Mouse (Mus musculus) heart, embryonic 13.5 days (tissue): ENCODE results near the gene Sdhaf2. TPM values are rescaled to one million over a fixed set of nuclear protein-coding genes. Genes with fewer than 3 reads are reported as not detected.

Experiments used
- ATAC-seq: fragments of 200-750 bp; cut with Nextera tagmentation; 2 replicates; pipeline ENCODE4 v1.8.0; 2017; ENCODE audit warnings: moderate TSS enrichment; ENCODE audit not compliant: insufficient number of reproducible peaks, low FRiP score, low TSS enrichment; ENCODE audit errors: extremely low read depth
- H3K27ac ChIP-seq: fragments of 300-500 bp; sonication (generic); replicated peaks from 2 replicates; pipeline ENCODE4 v1.5.1; 2015; ENCODE audit warnings: moderate library complexity, mild to moderate bottlenecking, inconsistent platforms
- H3K27me3 ChIP-seq: fragments of 300-500 bp; sonication (generic); replicated peaks from 2 replicates; pipeline ENCODE4 v1.6.1; 2015; ENCODE audit warnings: mild to moderate bottlenecking, inconsistent platforms
- H3K36me3 ChIP-seq: fragments of 300-500 bp; sonication (generic); 2 replicates; pipeline ENCODE4 v1.6.1; 2015; ENCODE audit warnings: mild to moderate bottlenecking, inconsistent platforms
- H3K4me1 ChIP-seq: fragments of 300-500 bp; sonication (generic); 2 replicates; pipeline ENCODE4 v1.6.1; 2015; ENCODE audit warnings: inconsistent platforms
- H3K4me2 ChIP-seq: fragments of 300-500 bp; sonication (generic); 2 replicates; pipeline ENCODE4 v1.6.1; 2015; ENCODE audit warnings: inconsistent platforms, mild to moderate bottlenecking, moderate library complexity
- H3K4me3 ChIP-seq: fragments of 300-500 bp; sonication (generic); 2 replicates; pipeline ENCODE4 v1.5.1; 2015; ENCODE audit warnings: moderate library complexity, mild to moderate bottlenecking, inconsistent platforms
- H3K9ac ChIP-seq: fragments of 300-500 bp; sonication (generic); 2 replicates; pipeline ENCODE4 v1.6.1; 2015; ENCODE audit warnings: inconsistent platforms, mild to moderate bottlenecking, moderate library complexity
- H3K9me3 ChIP-seq: fragments of 300-500 bp; sonication (generic); 2 replicates; pipeline ENCODE4 v1.6.1; 2016; ENCODE audit warnings: inconsistent platforms
- WGBS: fragments of 180-500 bp; shearing (Covaris S2); methylation state at CpG from one replicate; pipeline ENCODE4 v1.1.7; 2015; ENCODE audit warnings: mixed read lengths; 5-methylcytosine and 5-hydroxymethylcytosine counted together
- polyA plus RNA-seq: library from polyadenylated mRNA; unstranded; fragments of >200 nt; fragmentation: Nextera tagmentation; extraction: Ambion mirVana; gene quantifications from 2 replicates; pipeline ENCODE4 v1.2.1, GENCODE M21; 2015

Sdhaf2 gene
- polyA plus RNA-seq, 1 experiment from 2014 or later = 52.4 TPM

DNA sequence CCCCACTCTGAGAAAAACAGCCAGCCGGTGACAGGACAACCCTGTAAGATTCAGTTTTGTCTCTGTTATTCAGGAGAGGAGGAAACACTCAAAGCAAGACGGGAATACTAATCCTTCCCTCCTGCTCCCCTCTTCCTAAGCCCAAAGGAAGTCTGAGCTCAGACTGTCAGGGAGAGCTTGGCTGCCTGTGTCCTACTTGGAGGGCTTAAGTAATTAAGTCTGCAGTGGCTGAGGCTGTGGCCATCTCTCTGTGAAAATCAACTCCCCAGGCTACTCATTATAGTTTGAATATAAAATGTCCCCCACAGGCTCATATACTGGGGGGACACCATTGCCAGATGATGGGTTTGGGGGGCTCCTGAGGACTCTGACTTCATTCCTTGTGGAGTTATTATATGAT, 29.0 kb downstream of the Sdhaf2 start:
- H3K9me3 ChIP-seq = no peaks in the 10 kb centered on the region
- no peak overlapping the region for H3K27ac ChIP-seq
- no peak for ATAC-seq
- H3K4me1 ChIP-seq = peaks cover 15% of the 10 kb centered on the region
- H3K36me3 ChIP-seq = peaks cover 39% of the 10 kb centered on the region
- H3K27me3 ChIP-seq = peaks cover 12% of the 10 kb centered on the region
- no peak overlapping the region for H3K4me3 ChIP-seq
- H3K9ac ChIP-seq = no peak overlapping the region
- 53% methylated on average over 2 of the region's 2 CpGs for WGBS
- H3K4me2 ChIP-seq = no peak overlapping the region

DNA sequence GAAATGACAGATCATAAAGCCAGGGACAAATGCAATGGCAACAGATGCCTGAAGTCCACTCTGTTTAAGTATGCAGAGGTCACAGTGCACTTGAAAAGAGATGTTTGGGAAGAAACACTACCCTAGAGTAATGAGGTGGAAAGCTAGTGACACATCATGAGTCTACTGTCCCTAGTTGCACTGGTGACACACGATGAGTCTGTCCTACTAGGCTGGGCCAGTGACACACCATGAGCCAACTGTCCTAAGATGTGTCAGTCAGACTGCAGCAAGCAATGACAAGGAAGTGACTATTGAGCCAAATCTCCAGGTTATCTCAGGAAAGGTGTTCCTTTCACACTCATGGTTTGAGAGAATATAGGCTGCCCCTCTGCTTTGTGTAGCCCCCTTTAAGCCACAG, 30.3 kb downstream of the Sdhaf2 start:
- H3K27ac ChIP-seq = no peak overlapping the region
- peaks cover 16% of the 10 kb centered on the region for H3K4me1 ChIP-seq
- no peak overlapping the region for H3K4me3 ChIP-seq
- peaks cover 26% of the 10 kb centered on the region for H3K36me3 ChIP-seq
- no peak for ATAC-seq
- 85% methylated on average over 1 of the region's 1 CpGs for WGBS
- H3K9ac ChIP-seq = no peak overlapping the region
- peaks cover 25% of the 10 kb centered on the region for H3K27me3 ChIP-seq
- H3K9me3 ChIP-seq = no peaks in the 10 kb centered on the region
- H3K4me2 ChIP-seq = no peak overlapping the region

DNA sequence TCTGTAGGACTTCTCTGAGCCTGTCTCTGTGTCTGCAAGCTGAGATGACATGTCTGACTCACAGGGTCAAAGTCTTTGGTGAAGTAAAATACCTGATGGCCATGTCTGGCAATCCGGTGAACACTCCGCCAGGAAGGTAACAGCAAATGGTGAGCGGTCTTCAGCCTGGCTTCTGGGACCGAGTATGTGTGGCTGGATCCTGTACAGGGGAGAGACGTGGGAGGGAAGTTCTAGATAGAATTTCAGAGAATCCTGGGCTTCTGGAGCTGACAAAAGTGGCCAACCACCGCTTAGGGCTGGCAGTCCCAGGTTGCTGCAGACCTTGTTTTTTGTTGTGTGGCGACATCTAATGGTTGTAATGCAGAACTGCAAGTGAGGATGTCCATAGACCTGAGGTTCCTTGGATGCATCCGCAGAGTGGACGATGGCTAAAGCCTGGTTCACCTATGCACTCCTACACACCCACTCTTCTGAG, 39.6 kb downstream of the Sdhaf2 start:
- no peak; the same call in 1 of the 2 replicates for ATAC-seq
- 20% methylated on average over 9 of the region's 9 CpGs for WGBS
- H3K27me3 ChIP-seq = peaks cover 78% of the 10 kb centered on the region

DNA sequence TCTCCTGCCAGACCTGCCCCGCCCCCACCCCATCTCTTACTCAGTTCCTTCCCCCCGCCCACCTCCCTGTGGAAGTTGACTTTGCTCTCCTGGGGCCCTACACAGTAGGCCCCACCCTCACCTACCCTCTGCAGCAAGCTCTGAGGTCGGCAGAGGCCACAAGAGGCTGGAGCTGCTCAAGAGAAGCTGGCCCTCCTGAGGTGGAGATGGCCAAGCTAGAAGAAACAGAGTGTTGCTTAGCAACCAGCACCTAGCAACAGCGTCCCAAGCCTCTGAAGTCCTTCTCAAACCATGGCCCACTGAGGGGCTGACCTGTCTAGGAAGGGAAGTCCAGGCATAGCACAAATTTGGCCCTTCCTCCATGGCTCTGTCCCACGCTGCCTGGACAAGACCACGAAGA, 43.2 kb downstream of the Sdhaf2 start, which contains the start of gene Ppp1r32:
TSS of gene Ppp1r32 (minus strand) at position 226 of the 400 bp plus-strand sequence.
- H3K36me3 ChIP-seq = no peaks in the 10 kb centered on the region
- no peak within 1 kb of the TSS for H3K9ac ChIP-seq
- no peak within 1 kb of the TSS for H3K4me3 ChIP-seq
- peaks cover 75% of the 10 kb centered on the region for H3K27me3 ChIP-seq
- H3K27ac ChIP-seq = no peak within 1 kb of the TSS
- H3K4me2 ChIP-seq = no peak within 1 kb of the TSS
- H3K9me3 ChIP-seq = no peaks in the 10 kb centered on the region
- no peak for ATAC-seq
- WGBS = 18% methylated on average over 6 of the region's 6 CpGs
- H3K4me1 ChIP-seq = peaks cover 18% of the 10 kb centered on the region

More for the DNA sequence above, 39.6 kb downstream of the Sdhaf2 start:
- Histone ChIP-seq H3K36me3 (no peaks in the 10 kb centered on the region), H3K4me3 (no peak overlapping the region), H3K4me1 (peaks cover 18% of the 10 kb centered on the region), H3K4me2 (no peak overlapping the region), H3K27ac (no peak overlapping the region), H3K9ac (no peak overlapping the region), H3K9me3 (no peaks in the 10 kb centered on the region)

DNA sequence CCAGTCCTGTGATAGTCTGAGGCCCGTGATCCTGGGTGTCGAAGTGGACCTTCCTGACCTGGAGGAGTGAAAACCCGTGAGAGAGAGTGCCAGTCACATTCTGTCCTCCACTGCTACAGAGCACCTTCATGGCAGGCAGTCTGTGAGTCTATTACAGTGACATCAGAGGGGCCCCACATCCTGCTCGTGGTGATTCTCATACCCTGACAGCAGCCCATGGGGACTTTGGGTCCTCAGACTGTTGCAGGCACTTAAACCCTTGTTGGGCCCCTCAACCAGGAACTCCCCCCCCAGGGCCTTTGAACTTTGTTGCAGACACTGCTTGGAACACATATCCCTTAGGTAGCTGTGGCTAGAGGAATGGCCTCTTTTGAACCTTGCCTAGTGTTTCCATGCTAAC, 46.4 kb downstream of the Sdhaf2 start:
- Histone ChIP-seq H3K27ac (no peak overlapping the region), H3K9me3 (no peaks in the 10 kb centered on the region), H3K9ac (no peak overlapping the region), H3K4me1 (peaks cover 15% of the 10 kb centered on the region), H3K4me3 (no peak overlapping the region), H3K4me2 (no peak overlapping the region), H3K27me3 (peaks cover 77% of the 10 kb centered on the region), H3K36me3 (no peaks in the 10 kb centered on the region)
- no peak for ATAC-seq
- 39% methylated on average over 4 of the region's 4 CpGs for WGBS

DNA sequence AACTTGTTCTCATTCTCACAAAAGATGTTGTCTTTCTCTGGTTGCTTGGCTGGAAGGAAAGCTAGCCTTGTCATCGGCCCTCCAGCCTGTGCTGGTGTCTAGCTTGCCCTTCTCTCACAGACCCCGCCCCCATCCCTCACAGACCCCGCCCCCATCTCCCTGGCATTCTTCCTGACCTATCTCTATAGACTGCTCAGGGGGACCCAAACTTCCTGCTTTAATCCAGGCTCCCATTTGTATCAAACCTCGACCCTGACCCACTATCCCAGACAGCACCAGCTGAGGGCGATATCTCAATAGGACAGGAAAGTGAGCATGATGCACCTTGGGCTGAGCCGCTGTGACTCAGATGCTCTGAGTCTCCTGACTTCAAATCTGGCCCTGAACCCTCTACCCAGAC, 52.2 kb downstream of the Sdhaf2 start:
- Histone ChIP-seq H3K4me1 (peaks cover 7% of the 10 kb centered on the region), H3K27me3 (peaks cover 78% of the 10 kb centered on the region), H3K9ac (no peak overlapping the region), H3K4me3 (no peak overlapping the region), H3K36me3 (no peaks in the 10 kb centered on the region), H3K4me2 (no peak overlapping the region), H3K9me3 (no peaks in the 10 kb centered on the region), H3K27ac (no peak overlapping the region)
- WGBS = 16% methylated on average over 6 of the region's 6 CpGs
- no peak for ATAC-seq

DNA sequence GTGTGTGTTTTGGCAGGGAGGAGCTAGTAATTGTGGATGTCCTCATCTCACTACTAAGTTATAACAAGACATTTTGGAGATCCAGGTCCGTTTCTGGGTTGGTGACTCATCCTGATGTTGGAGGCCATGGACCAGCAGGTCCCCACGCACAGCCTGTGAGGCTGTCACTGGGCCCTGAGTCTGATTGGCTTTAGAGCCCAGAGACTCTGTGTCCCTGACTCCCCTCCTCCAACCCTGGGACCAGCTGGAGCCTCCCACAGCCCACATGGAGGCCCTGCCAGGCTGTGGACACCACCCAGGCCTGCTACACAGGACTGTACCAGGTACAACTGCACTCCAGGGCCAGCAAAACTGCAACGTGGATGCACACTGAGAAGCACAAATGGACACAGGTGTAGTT, 53.0 kb downstream of the Sdhaf2 start:
- Histone ChIP-seq H3K9me3 (no peaks in the 10 kb centered on the region), H3K4me1 (peaks cover 7% of the 10 kb centered on the region), H3K9ac (no peak overlapping the region), H3K36me3 (no peaks in the 10 kb centered on the region), H3K27ac (no peak overlapping the region), H3K4me3 (no peak overlapping the region), H3K27me3 (peaks cover 72% of the 10 kb centered on the region), H3K4me2 (no peak overlapping the region)
- ATAC-seq = no peak
- WGBS = 73% methylated on average over 3 of the region's 3 CpGs

DNA sequence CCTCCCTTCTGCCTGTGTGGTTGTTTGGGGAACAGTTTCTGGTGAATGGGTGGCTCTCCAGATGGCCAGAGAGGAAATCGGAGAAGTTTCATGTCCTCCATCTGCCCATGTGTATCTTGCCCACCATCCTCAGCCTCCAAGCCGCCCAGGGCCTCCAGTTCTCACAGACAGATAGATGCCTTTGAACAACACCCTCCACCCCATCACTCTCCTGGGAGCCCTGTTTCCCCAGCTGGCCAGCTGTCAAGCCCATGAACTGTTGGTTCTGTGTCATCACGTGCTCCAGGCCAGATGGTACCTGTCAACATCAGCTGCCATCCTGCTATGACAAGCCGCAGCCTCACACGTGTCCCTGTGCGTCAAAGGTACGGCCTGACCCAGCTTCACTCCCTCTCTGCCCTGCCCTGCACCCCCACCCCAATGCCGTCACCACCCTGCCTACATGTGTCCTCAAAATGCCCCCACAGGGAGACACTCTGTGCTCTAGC, 56.7 kb downstream of the Sdhaf2 start:
- H3K9ac ChIP-seq = no peak overlapping the region
- ATAC-seq = no peak
- no peaks in the 10 kb centered on the region for H3K36me3 ChIP-seq
- H3K4me1 ChIP-seq = peaks cover 7% of the 10 kb centered on the region
- peaks cover 70% of the 10 kb centered on the region for H3K27me3 ChIP-seq
- no peak overlapping the region for H3K4me3 ChIP-seq
- no peak overlapping the region for H3K27ac ChIP-seq
- WGBS = 30% methylated on average over 8 of the region's 8 CpGs
- H3K9me3 ChIP-seq = no peaks in the 10 kb centered on the region
- no peak overlapping the region for H3K4me2 ChIP-seq

DNA sequence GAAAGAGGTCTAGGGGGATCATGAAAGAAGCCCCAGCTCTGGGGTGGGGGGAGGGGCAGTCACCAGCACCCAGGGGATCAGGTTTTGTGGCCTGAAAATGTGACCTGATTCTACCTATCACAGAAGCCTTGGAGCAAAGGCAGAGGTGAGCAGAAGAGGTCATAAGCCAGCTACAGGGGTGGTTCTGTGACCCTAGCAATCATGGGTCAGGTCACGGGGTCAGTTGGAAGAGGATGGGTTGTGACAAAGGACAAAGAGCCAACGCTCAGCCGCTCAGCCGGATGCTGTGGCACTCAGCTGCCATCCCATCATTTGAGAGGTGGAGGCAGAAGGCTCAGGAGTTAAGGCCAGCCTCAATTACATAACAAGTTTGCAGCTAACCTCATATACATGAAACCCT, 61.5 kb downstream of the Sdhaf2 start:
- 41% methylated on average over 4 of the region's 4 CpGs for WGBS
- Histone ChIP-seq H3K36me3 (no peaks in the 10 kb centered on the region), H3K9ac (no peak overlapping the region), H3K27ac (no peak overlapping the region), H3K4me3 (no peak overlapping the region), H3K27me3 (peaks cover 91% of the 10 kb centered on the region), H3K4me2 (no peak overlapping the region), H3K9me3 (no peaks in the 10 kb centered on the region), H3K4me1 (peaks cover 5% of the 10 kb centered on the region)
- ATAC-seq = no peak

DNA sequence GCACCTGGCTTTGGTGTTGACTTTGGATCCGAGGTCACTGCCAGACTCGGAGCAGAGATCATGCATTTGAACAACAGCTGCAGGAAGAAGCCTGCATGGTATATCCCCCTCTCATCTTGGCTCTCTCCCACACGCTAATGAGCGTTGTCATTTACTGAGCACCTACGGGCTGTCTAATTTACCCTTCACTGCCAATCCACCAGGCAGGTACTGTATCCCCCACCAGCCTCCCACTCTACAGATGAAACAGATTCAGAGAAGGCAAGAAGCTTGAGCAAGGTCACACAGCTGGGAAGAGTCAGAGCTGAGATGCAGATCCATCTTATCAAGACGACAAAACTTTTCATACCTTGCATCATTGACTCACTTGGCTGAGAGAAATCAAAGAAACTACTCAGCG, 64.4 kb downstream of the Sdhaf2 start:
- H3K4me1 ChIP-seq = peaks cover 22% of the 10 kb centered on the region
- ATAC-seq = no peak
- WGBS = 41% methylated on average over 7 of the region's 7 CpGs
- H3K4me2 ChIP-seq = no peak overlapping the region
- no peaks in the 10 kb centered on the region for H3K9me3 ChIP-seq
- H3K27ac ChIP-seq = no peak overlapping the region
- peaks cover 99% of the 10 kb centered on the region for H3K27me3 ChIP-seq
- H3K9ac ChIP-seq = no peak overlapping the region
- no peaks in the 10 kb centered on the region for H3K36me3 ChIP-seq
- no peak overlapping the region for H3K4me3 ChIP-seq

DNA sequence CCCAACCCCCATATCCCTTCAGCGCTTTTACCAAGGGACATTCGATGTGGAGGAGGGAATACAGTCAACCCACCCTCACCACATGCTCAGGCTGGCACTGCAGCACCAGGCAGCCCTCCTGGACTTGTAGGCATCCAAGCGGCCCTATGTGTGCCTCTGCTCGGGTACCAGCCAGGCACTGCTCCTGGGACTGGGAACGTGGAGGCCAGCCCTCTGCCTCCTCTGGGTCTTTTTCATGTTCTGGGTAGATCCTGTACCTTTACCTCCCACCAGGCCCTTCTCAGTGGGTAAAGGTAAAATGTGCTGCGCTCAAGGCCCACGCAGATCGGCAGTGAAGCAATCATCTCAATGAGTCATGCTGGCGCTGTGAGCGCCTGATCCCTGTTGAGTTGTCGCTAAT, 66.0 kb downstream of the Sdhaf2 start:
- H3K4me2 ChIP-seq = no peak overlapping the region
- no peak overlapping the region for H3K9ac ChIP-seq
- H3K27me3 ChIP-seq = peaks cover 99% of the 10 kb centered on the region
- H3K9me3 ChIP-seq = no peaks in the 10 kb centered on the region
- H3K4me1 ChIP-seq = peaks cover 26% of the 10 kb centered on the region
- 41% methylated on average over 11 of the region's 11 CpGs for WGBS
- H3K36me3 ChIP-seq = no peaks in the 10 kb centered on the region
- no peak overlapping the region for H3K27ac ChIP-seq
- H3K4me3 ChIP-seq = no peak overlapping the region
- ATAC-seq = no peak

DNA sequence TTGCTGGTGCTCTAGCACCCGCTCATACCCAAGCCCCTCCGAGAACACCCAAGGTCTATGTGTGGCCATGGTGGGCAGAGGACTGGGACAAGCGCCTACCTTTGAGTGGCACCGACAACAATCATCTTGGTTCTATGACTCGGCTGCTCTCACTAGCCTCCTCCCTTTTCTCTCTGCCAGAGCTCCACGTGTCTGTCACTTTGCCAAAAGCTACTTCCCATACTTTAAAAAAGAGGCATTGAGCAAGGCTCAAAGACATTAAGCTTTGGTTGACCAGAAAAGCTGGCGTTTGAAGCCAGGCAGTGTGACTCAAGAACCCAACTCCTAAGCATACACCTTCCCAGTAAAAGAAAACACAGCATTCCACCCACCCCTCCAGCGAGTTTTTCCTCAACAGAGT, 67.8 kb downstream of the Sdhaf2 start:
- WGBS = 23% methylated on average over 8 of the region's 8 CpGs

More for the DNA sequence above, 67.8 kb downstream of the Sdhaf2 start:
- H3K27me3 ChIP-seq = peaks cover 99% of the 10 kb centered on the region
- H3K9me3 ChIP-seq = no peaks in the 10 kb centered on the region
- no peak for ATAC-seq
- H3K4me2 ChIP-seq = peak overlapping the region; percentile 74
- H3K36me3 ChIP-seq = no peaks in the 10 kb centered on the region
- peak overlapping the region; percentile 56 for H3K4me3 ChIP-seq
- H3K27ac ChIP-seq = no peak overlapping the region
- H3K4me1 ChIP-seq = peaks cover 26% of the 10 kb centered on the region
- no peak overlapping the region for H3K9ac ChIP-seq
